ENCODE assay signal across 9 mouse cellular contexts in the genomic region with DNA sequence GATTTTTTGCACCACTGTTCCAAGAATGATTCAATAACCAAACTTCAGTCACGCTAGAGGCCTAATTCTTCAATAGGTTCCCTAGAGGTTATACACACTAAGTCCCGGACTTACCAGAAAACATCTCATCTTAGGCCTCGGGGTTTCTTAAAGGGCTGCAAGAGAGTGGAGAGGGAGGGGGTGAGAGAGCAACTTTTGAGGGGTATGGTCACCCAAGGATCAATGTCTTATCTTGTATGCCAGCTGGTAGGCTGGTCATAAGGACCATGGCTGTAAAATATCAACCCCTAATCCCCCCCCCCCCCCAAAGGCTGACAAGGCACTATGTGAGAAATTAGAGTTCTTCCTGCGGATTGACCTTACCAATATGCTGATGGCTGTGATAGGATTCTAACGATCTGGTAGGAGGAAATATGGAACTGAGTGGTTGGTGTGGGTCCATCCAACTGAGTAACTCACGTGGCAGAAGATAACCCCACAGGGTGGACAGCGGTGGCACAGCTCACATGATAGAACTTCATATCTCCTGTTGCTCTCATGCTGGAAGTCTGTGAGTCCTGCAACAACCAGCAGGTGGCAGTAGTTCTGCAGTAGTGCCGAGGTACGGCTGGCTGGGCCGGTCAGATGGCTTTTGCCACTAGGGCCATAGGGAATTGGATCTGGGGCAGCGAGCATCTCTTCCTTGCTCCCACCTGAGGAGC.
A peak's percentile ranks its signal among the peaks of the same experiment; 100 is the strongest.
DNase-seq lines count a peak whose midpoint lies in the region; ATAC-seq and TF ChIP-seq lines count a peak whose summit lies in the region.
"Had no signal": no experiment of that assay in that cellular context is flagged by ENCODE, and none has a peak within 500 bp of the region (broad histone marks: within the 10 kb centered on the region; RNA-seq: fewer than 3 reads in every experiment).

No protein-coding gene starts in this region.

- no peaks in the 10 kb centered on the region for H3K27me3 ChIP-seq in embryonic facial prominence, embryonic 10.5 days (replicated peaks; ENCODE audit: low read depth, poor library complexity, severe bottlenecking)
- no peaks in the 10 kb centered on the region for H3K27me3 ChIP-seq in hindbrain, embryonic 10.5 days (ENCODE audit: insufficient read depth, poor library complexity, severe bottlenecking)
- no peaks in the 10 kb centered on the region for H3K27me3 ChIP-seq in lung, embryonic 14.5 days (ENCODE audit: insufficient read depth, low read length)
- H3K27me3 ChIP-seq: stomach, embryonic 15.5 days had no signal

- no peaks in the 10 kb centered on the region for H3K9me3 ChIP-seq in embryonic facial prominence, embryonic 10.5 days
- H3K9me3 ChIP-seq in hindbrain, embryonic 10.5 days: no peaks in the 10 kb centered on the region
- no peaks in the 10 kb centered on the region for H3K9me3 ChIP-seq in lung, embryonic 14.5 days (ENCODE audit: low read depth, low read length)
- H3K9me3 ChIP-seq: stomach, embryonic 15.5 days had no signal

- WGBS in embryonic facial prominence, embryonic 10.5 days: 42% methylated on average over 11 of the region's 11 CpGs
- WGBS in hindbrain, embryonic 10.5 days: 43% methylated on average over 11 of the region's 11 CpGs
- 38% methylated on average over 11 of the region's 11 CpGs for WGBS in lung, embryonic 14.5 days

- H3K36me3 ChIP-seq in embryonic facial prominence, embryonic 10.5 days (replicated peaks): no peaks in the 10 kb centered on the region
- no peaks in the 10 kb centered on the region for H3K36me3 ChIP-seq in hindbrain, embryonic 10.5 days
- H3K36me3 ChIP-seq in lung, embryonic 14.5 days (ENCODE audit: insufficient read depth): no peaks in the 10 kb centered on the region
- H3K36me3 ChIP-seq: stomach, embryonic 15.5 days had no signal

- no peak overlapping the region for H3K4me3 ChIP-seq in embryonic facial prominence, embryonic 10.5 days
- no peak overlapping the region for H3K4me3 ChIP-seq in hindbrain, embryonic 10.5 days
- H3K4me3 ChIP-seq in layer of hippocampus, adult 2 months: no peak overlapping the region
- no peak overlapping the region for H3K4me3 ChIP-seq in lung, embryonic 14.5 days (ENCODE audit: low read depth, low read length)
- H3K4me3 ChIP-seq: stomach, embryonic 15.5 days had no signal

- ATAC-seq in cerebellum, adult (ENCODE audit: insufficient number of reproducible peaks, low FRiP score, low TSS enrichment): no peak
- ATAC-seq in lung, embryonic 14.5 days (ENCODE audit: insufficient read depth): peak; percentile 58; the same call in 1 of the 2 replicates

- no peaks in the 10 kb centered on the region for H3K4me1 ChIP-seq in embryonic facial prominence, embryonic 10.5 days
- 0 out of 2 replicates have a peak, but pooled peaks cover 3% of the 10 kb centered on the region for H3K4me1 ChIP-seq in hindbrain, embryonic 10.5 days (replicated peaks)
- no peaks in the 10 kb centered on the region for H3K4me1 ChIP-seq in lung, embryonic 14.5 days (ENCODE audit: insufficient read depth)
- H3K4me1 ChIP-seq: stomach, embryonic 15.5 days had no signal

- H3K4me2 ChIP-seq in lung, embryonic 14.5 days: no peak overlapping the region
- H3K4me2 ChIP-seq: stomach, embryonic 15.5 days had no signal

- peak; percentile 4 to 12 for DNase-seq in cerebellum, adult 18-20 months
- peak; percentile 20 to 30 for DNase-seq in adrenal gland, adult 18-20 months (ENCODE audit: low spot score in 2 of 2)
- DNase-seq in embryonic facial prominence, embryonic 10.5 days (ENCODE audit: low spot score): peak; percentile 70
- peak; percentile 62 for DNase-seq in hindbrain, embryonic 10.5 days (ENCODE audit: low spot score)
- peak; percentile 1 to 27 for DNase-seq in layer of hippocampus, adult 2 months (ENCODE audit: low spot score in 2 of 2)
- DNase-seq in lung, embryonic 14.5 days: peak; percentile 77
- peak; percentile 28 for DNase-seq in right cerebral cortex, postnatal 14 days

- peak; percentile 79 for TF ChIP-seq CTCF in layer of hippocampus, adult 2 months (conservative IDR thresholded peaks at IDR 0.05)
- TF ChIP-seq CTCF in lung, embryonic 14.5 days (IDR thresholded peaks at IDR 0.05; ENCODE audit: low read depth): peak; percentile 75

- H3K27ac ChIP-seq in embryonic facial prominence, embryonic 10.5 days (replicated peaks): no peak overlapping the region
- no peak overlapping the region for H3K27ac ChIP-seq in hindbrain, embryonic 10.5 days
- H3K27ac ChIP-seq in layer of hippocampus, adult 2 months: no peak overlapping the region
- no peak overlapping the region for H3K27ac ChIP-seq in lung, embryonic 14.5 days (ENCODE audit: low read depth)
- H3K27ac ChIP-seq: stomach, embryonic 15.5 days had no signal

- H3K9ac ChIP-seq in lung, embryonic 14.5 days: no peak overlapping the region
- H3K9ac ChIP-seq: stomach, embryonic 15.5 days had no signal

Comparison
In these comparisons a context has a peak if more than half of its experiments do, and no peak if none do; other contexts are left out.
1. DNase-seq: peak in every context shown above with its lines; median percentile 77 in lung, embryonic 14.5 days; 70 in embryonic facial prominence, embryonic 10.5 days; 62 in hindbrain, embryonic 10.5 days; 28 in right cerebral cortex, postnatal 14 days; 25 in adrenal gland, adult 18-20 months; 14 in layer of hippocampus, adult 2 months; 8 in cerebellum, adult 18-20 months.